Mouse (Mus musculus): ENCODE data around the gene Amd1. TPM values are rescaled to one million over a fixed set of nuclear protein-coding genes. Genes with fewer than 3 reads are reported as not detected.

Gene Amd1
- polyA plus RNA-seq, 1 experiment from 2014 or later, result 110 TPM

- no peak overlapping the region for H3K4me2 ChIP-seq (ENCODE audit: low read depth, severe bottlenecking)
- H3K27me3 ChIP-seq (ENCODE audit: control insufficient read depth, insufficient read depth, low read length), result no peaks in the 10 kb centered on the region
- H3K27ac ChIP-seq (replicated peaks; ENCODE audit: low read depth, low read length), result no peak overlapping the region
- WGBS, result 89% methylated on average over 3 of the region's 3 CpGs
- no peak overlapping the region for H3K9ac ChIP-seq (ENCODE audit: low read length)
- H3K9me3 ChIP-seq (ENCODE audit: control insufficient read depth, low read length), result no peaks in the 10 kb centered on the region
- no peak overlapping the region for H3K4me3 ChIP-seq (ENCODE audit: low read depth, low read length)
- ATAC-seq (ENCODE audit: insufficient number of reproducible peaks, low FRiP score, low TSS enrichment, low read depth) (no peak), DNase-seq (ENCODE audit: low spot score) (no peak)
- peaks cover 6% of the 10 kb centered on the region; the same call in 1 of the 2 replicates for H3K36me3 ChIP-seq (ENCODE audit: control insufficient read depth, insufficient read depth, low read length)
- no peaks in the 10 kb centered on the region for H3K4me1 ChIP-seq (ENCODE audit: control insufficient read depth, insufficient read depth, low read length)
These were observed 17.0 kb downstream of the Amd1 start for GRCm38 (mm10) chr10:40284997-40285396.

- Histone ChIP-seq H3K4me2 (ENCODE audit: low read depth, severe bottlenecking) (no peak overlapping the region), H3K9me3 (ENCODE audit: control insufficient read depth, low read length) (no peaks in the 10 kb centered on the region), H3K27ac (replicated peaks; ENCODE audit: low read depth, low read length) (no peak overlapping the region), H3K4me1 (ENCODE audit: control insufficient read depth, insufficient read depth, low read length) (no peaks in the 10 kb centered on the region), H3K36me3 (ENCODE audit: control insufficient read depth, insufficient read depth, low read length) (peaks cover 6% of the 10 kb centered on the region; the same call in 1 of the 2 replicates), H3K27me3 (ENCODE audit: control insufficient read depth, insufficient read depth, low read length) (no peaks in the 10 kb centered on the region), H3K4me3 (ENCODE audit: low read depth, low read length) (no peak overlapping the region), H3K9ac (ENCODE audit: low read length) (no peak overlapping the region)
- DNase-seq (ENCODE audit: low spot score) (no peak), ATAC-seq (ENCODE audit: insufficient number of reproducible peaks, low FRiP score, low TSS enrichment, low read depth) (no peak)
- WGBS, result 89% methylated on average over 10 of the region's 10 CpGs
These were observed 17.7 kb downstream of the Amd1 start for GRCm38 (mm10) chr10:40284179-40284831.

DNA sequence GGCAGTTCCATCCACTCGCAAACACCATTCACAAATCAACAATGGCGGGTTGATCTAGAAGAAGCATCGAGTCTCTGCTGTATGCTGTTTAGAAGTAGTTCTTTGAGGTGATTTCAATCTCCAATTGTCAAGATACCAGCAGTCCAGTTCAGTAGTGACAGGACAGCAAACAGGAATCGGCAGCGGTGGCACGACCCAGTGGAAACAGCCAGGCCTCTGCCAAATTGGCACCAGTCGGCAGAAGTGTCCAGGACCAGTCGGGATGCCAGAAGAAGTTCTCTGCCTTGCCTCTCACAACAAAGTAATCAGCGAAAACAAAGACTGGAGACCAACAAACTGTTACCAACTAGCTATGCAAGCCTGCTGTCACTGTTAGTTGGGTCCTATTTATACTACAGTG lies 18.4 kb downstream of the Amd1 start:
- 93% methylated on average over 9 of the region's 9 CpGs for WGBS
- no peak overlapping the region for H3K4me2 ChIP-seq (ENCODE audit: low read depth, severe bottlenecking)
- no peak overlapping the region for H3K4me3 ChIP-seq (ENCODE audit: low read depth, low read length)
- H3K27ac ChIP-seq (replicated peaks; ENCODE audit: low read depth, low read length), result no peak overlapping the region
- no peaks in the 10 kb centered on the region for H3K9me3 ChIP-seq (ENCODE audit: control insufficient read depth, low read length)
- no peaks in the 10 kb centered on the region for H3K27me3 ChIP-seq (ENCODE audit: control insufficient read depth, insufficient read depth, low read length)
- ATAC-seq (ENCODE audit: insufficient number of reproducible peaks, low FRiP score, low TSS enrichment, low read depth), result no peak
- no peak for DNase-seq (ENCODE audit: low spot score)
- peaks cover 6% of the 10 kb centered on the region; the same call in 1 of the 2 replicates for H3K36me3 ChIP-seq (ENCODE audit: control insufficient read depth, insufficient read depth, low read length)
- H3K9ac ChIP-seq (ENCODE audit: low read length), result no peak overlapping the region
- H3K4me1 ChIP-seq (ENCODE audit: control insufficient read depth, insufficient read depth, low read length), result no peaks in the 10 kb centered on the region

DNA sequence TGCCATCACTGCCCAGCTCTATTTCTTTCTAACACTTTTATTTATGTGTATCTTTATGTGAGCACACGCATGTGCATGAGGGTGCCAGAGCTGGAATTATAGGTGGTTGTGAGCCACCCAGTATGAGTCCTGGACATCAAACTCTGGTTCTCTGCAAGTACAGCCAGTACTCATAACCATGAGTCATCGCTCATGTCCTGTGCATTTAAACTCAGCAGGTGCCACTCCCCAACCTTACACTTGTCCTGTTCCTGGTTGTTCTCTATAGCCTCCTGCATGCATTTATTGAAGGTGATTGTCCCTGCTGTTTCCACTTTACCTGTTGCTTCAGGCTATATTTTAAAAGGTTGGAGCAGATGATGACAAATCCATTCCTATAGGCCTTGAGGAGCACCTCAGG lies 20.4 kb downstream of the Amd1 start:
- WGBS, result 95% methylated on average over 2 of the region's 2 CpGs
- H3K36me3 ChIP-seq (ENCODE audit: control insufficient read depth, insufficient read depth, low read length), result peaks cover 3% of the 10 kb centered on the region; the same call in 1 of the 2 replicates
- no peak overlapping the region for H3K4me2 ChIP-seq (ENCODE audit: low read depth, severe bottlenecking)
- H3K4me1 ChIP-seq (ENCODE audit: control insufficient read depth, insufficient read depth, low read length), result no peaks in the 10 kb centered on the region
- ATAC-seq (ENCODE audit: insufficient number of reproducible peaks, low FRiP score, low TSS enrichment, low read depth) (no peak), DNase-seq (ENCODE audit: low spot score) (no peak)
- H3K27ac ChIP-seq (replicated peaks; ENCODE audit: low read depth, low read length), result no peak overlapping the region
- no peak overlapping the region for H3K4me3 ChIP-seq (ENCODE audit: low read depth, low read length)
- no peaks in the 10 kb centered on the region for H3K27me3 ChIP-seq (ENCODE audit: control insufficient read depth, insufficient read depth, low read length)
- no peaks in the 10 kb centered on the region for H3K9me3 ChIP-seq (ENCODE audit: control insufficient read depth, low read length)
- H3K9ac ChIP-seq (ENCODE audit: low read length), result no peak overlapping the region

DNA sequence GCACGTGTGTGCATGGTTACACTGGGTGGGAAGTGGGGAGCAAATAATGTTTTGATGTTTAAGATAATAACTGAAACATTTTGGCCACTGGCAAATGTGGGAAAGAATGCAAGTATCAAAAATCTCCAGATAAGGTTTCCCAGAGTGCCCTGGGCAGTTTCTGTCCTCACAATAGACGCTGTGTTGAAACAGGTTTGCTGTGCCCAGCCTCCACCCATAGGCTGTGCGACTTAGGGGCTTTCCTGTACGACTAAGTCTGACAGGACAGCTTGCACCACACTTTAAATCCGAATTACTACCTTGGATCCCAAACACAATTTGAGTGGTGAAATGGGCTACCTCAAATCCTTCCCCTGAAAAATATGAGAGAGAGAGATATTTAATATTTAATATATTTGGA lies 23.7 kb downstream of the Amd1 start:
- Histone ChIP-seq H3K4me1 (ENCODE audit: control insufficient read depth, insufficient read depth, low read length) (no peaks in the 10 kb centered on the region), H3K27ac (replicated peaks; ENCODE audit: low read depth, low read length) (no peak overlapping the region), H3K9ac (ENCODE audit: low read length) (no peak overlapping the region), H3K4me2 (ENCODE audit: low read depth, severe bottlenecking) (no peak overlapping the region), H3K36me3 (ENCODE audit: control insufficient read depth, insufficient read depth, low read length) (no peaks in the 10 kb centered on the region), H3K9me3 (ENCODE audit: control insufficient read depth, low read length) (no peaks in the 10 kb centered on the region), H3K4me3 (ENCODE audit: low read depth, low read length) (no peak overlapping the region), H3K27me3 (ENCODE audit: control insufficient read depth, insufficient read depth, low read length) (no peaks in the 10 kb centered on the region)
- DNase-seq (ENCODE audit: low spot score) (no peak), ATAC-seq (ENCODE audit: insufficient number of reproducible peaks, low FRiP score, low TSS enrichment, low read depth) (no peak)
- 71% methylated on average over 5 of the region's 5 CpGs for WGBS

GRCm38 (mm10) chr10:40275991-40276390 lies 26.0 kb downstream of the Amd1 start:
- Histone ChIP-seq H3K27me3 (ENCODE audit: control insufficient read depth, insufficient read depth, low read length) (no peaks in the 10 kb centered on the region), H3K9me3 (ENCODE audit: control insufficient read depth, low read length) (no peaks in the 10 kb centered on the region), H3K4me2 (ENCODE audit: low read depth, severe bottlenecking) (no peak overlapping the region), H3K9ac (ENCODE audit: low read length) (no peak overlapping the region), H3K4me1 (ENCODE audit: control insufficient read depth, insufficient read depth, low read length) (no peaks in the 10 kb centered on the region), H3K27ac (replicated peaks; ENCODE audit: low read depth, low read length) (no peak overlapping the region), H3K4me3 (ENCODE audit: low read depth, low read length) (no peak overlapping the region), H3K36me3 (ENCODE audit: control insufficient read depth, insufficient read depth, low read length) (no peaks in the 10 kb centered on the region)
- ATAC-seq (ENCODE audit: insufficient number of reproducible peaks, low FRiP score, low TSS enrichment, low read depth), result no peak
- 69% methylated on average over 7 of the region's 7 CpGs for WGBS
- no peak for DNase-seq (ENCODE audit: low spot score)

DNA sequence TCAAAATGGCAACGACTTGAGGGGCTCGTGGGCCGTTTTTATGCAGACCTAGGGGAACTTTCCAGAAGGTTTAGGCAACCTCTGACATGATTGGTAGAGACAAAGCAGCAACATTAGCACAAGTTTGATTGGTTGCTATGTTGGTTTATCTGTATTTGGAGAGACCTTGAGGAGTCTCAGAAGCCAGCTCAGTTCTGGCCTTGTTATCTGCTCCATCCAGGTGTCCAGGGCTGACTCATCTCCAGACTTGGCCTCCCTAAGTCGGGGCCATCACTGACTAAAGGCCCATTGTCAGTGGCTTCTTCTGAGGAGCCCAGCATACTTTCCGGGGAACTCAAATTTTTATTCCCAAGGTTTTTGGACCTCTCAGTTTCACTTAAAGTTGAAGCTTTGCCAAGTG lies 28.0 kb downstream of the Amd1 start:
- no peaks in the 10 kb centered on the region for H3K27me3 ChIP-seq (ENCODE audit: control insufficient read depth, insufficient read depth, low read length)
- WGBS, result 85% methylated on average over 5 of the region's 5 CpGs
- ATAC-seq (ENCODE audit: insufficient number of reproducible peaks, low FRiP score, low TSS enrichment, low read depth) (no peak), DNase-seq (ENCODE audit: low spot score) (no peak)
- no peak overlapping the region for H3K4me3 ChIP-seq (ENCODE audit: low read depth, low read length)
- H3K9me3 ChIP-seq (ENCODE audit: control insufficient read depth, low read length), result no peaks in the 10 kb centered on the region
- no peaks in the 10 kb centered on the region for H3K36me3 ChIP-seq (ENCODE audit: control insufficient read depth, insufficient read depth, low read length)
- no peak overlapping the region for H3K9ac ChIP-seq (ENCODE audit: low read length)
- H3K27ac ChIP-seq (replicated peaks; ENCODE audit: low read depth, low read length), result no peak overlapping the region
- no peaks in the 10 kb centered on the region for H3K4me1 ChIP-seq (ENCODE audit: control insufficient read depth, insufficient read depth, low read length)
- H3K4me2 ChIP-seq (ENCODE audit: low read depth, severe bottlenecking), result no peak overlapping the region

DNA sequence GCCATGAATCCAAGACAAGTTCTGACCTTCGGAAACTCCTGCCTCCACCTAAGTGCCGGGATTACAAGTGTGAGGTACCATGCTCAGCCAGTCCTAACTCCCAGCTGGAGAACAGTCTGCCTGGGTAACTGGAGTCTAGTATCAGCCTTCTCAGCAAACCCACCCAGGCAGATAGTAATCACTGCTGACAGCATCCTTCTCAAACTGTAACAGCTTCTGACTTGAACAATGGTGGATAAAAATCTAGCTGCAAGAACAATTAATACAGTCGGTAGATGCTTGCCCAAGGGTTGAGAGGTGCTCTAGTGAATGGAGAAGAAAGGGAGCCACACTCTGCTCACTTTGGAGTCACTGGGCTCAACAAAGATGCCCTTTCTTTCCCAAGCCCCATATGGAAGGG lies 30.8 kb downstream of the Amd1 start:
- H3K4me1 ChIP-seq (ENCODE audit: control insufficient read depth, insufficient read depth, low read length), result no peaks in the 10 kb centered on the region
- 93% methylated on average over 3 of the region's 3 CpGs for WGBS
- no peak for DNase-seq (ENCODE audit: low spot score)
- H3K36me3 ChIP-seq (ENCODE audit: control insufficient read depth, insufficient read depth, low read length), result no peaks in the 10 kb centered on the region
- no peak overlapping the region for H3K27ac ChIP-seq (replicated peaks; ENCODE audit: low read depth, low read length)
- H3K9me3 ChIP-seq (ENCODE audit: control insufficient read depth, low read length), result no peaks in the 10 kb centered on the region
- no peak for ATAC-seq (ENCODE audit: insufficient number of reproducible peaks, low FRiP score, low TSS enrichment, low read depth)
- no peak overlapping the region for H3K4me2 ChIP-seq (ENCODE audit: low read depth, severe bottlenecking)
- H3K27me3 ChIP-seq (ENCODE audit: control insufficient read depth, insufficient read depth, low read length), result no peaks in the 10 kb centered on the region
- H3K4me3 ChIP-seq (ENCODE audit: low read depth, low read length), result no peak overlapping the region
- H3K9ac ChIP-seq (ENCODE audit: low read length), result no peak overlapping the region

DNA sequence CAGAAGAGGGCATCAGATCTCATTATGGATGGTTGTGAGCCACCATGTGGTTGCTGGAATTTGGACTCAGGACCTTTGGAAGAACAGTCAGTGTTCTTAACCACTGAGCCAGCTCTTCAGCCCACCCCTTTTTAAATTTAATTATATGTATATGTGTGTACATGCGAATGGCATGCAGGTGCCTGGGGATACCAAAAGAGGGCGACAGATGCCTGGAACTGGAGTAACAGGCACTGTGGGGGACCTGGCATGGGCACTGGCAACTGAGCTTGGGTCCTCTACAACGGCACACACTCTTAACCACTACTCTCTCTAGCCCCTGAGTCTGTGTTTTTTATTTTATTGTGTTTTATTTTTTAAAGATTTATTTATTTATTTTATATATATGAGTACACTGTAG lies 37.1 kb downstream of the Amd1 start:
- no peak overlapping the region for H3K9ac ChIP-seq (ENCODE audit: low read length)
- no peak overlapping the region for H3K4me3 ChIP-seq (ENCODE audit: low read depth, low read length)
- 90% methylated on average over 3 of the region's 3 CpGs for WGBS
- no peaks in the 10 kb centered on the region for H3K27me3 ChIP-seq (ENCODE audit: control insufficient read depth, insufficient read depth, low read length)
- H3K4me1 ChIP-seq (ENCODE audit: control insufficient read depth, insufficient read depth, low read length), result no peaks in the 10 kb centered on the region
- H3K36me3 ChIP-seq (ENCODE audit: control insufficient read depth, insufficient read depth, low read length), result no peaks in the 10 kb centered on the region
- no peak overlapping the region for H3K27ac ChIP-seq (replicated peaks; ENCODE audit: low read depth, low read length)
- H3K4me2 ChIP-seq (ENCODE audit: low read depth, severe bottlenecking), result no peak overlapping the region
- H3K9me3 ChIP-seq (ENCODE audit: control insufficient read depth, low read length), result no peaks in the 10 kb centered on the region
- DNase-seq (ENCODE audit: low spot score) (no peak), ATAC-seq (ENCODE audit: insufficient number of reproducible peaks, low FRiP score, low TSS enrichment, low read depth) (no peak)
